Mouse (Mus musculus) neural tube, embryonic 11.5 days (tissue): ENCODE measurements around the gene P2ry13. TPM values are rescaled to one million over a fixed set of nuclear protein-coding genes. Genes with fewer than 3 reads are reported as not detected.
A peak's percentile ranks its signal among the peaks of the same experiment; 100 is the strongest.

Source experiments
- ATAC-seq: fragments of 200-750 bp; cut with Nextera tagmentation; 2 replicates; pipeline ENCODE4 v1.8.0; 2017; ENCODE audit warnings: moderate number of reproducible peaks, mild to moderate bottlenecking, moderate TSS enrichment, moderate library complexity; ENCODE audit not compliant: insufficient read depth, low FRiP score, low TSS enrichment
- DNase-seq: peaks from one replicate; pipeline ENCODE4 v3.0.0-alpha.2; 2015; ENCODE audit warnings: low spot score
- H3K27ac ChIP-seq: fragments of 300-500 bp; sonication (generic); 2 replicates; pipeline ENCODE4 v1.5.1; 2014; ENCODE audit warnings: low read depth, mild to moderate bottlenecking, low read length
- H3K27me3 ChIP-seq: fragments of 300-500 bp; sonication (generic); 2 replicates; pipeline ENCODE4 v1.6.1; 2014; ENCODE audit warnings: mild to moderate bottlenecking, low read length, mixed read lengths; ENCODE audit not compliant: control insufficient read depth, insufficient read depth
- H3K36me3 ChIP-seq: fragments of 300-500 bp; sonication (generic); 2 replicates; pipeline ENCODE4 v1.6.1; 2014; ENCODE audit warnings: mild to moderate bottlenecking, low read length, moderate library complexity, mixed read lengths; ENCODE audit not compliant: control insufficient read depth, insufficient read depth
- H3K4me1 ChIP-seq: fragments of 300-500 bp; sonication (generic); 2 replicates; pipeline ENCODE4 v1.6.1; 2014; ENCODE audit warnings: low read length, mixed read lengths; ENCODE audit not compliant: control insufficient read depth, insufficient read depth
- H3K4me2 ChIP-seq: fragments of 300-500 bp; sonication (generic); 2 replicates; pipeline ENCODE4 v1.6.1; 2014; ENCODE audit warnings: low read depth, mild to moderate bottlenecking, moderate library complexity
- H3K4me3 ChIP-seq: fragments of 300-500 bp; sonication (generic); 2 replicates; pipeline ENCODE4 v1.5.1; 2014; ENCODE audit warnings: low read depth, low read length
- H3K9ac ChIP-seq: fragments of 300-500 bp; sonication (generic); 2 replicates; pipeline ENCODE4 v1.6.1; 2014; ENCODE audit warnings: mild to moderate bottlenecking, low read length
- H3K9me3 ChIP-seq: fragments of 300-500 bp; sonication (generic); 2 replicates; pipeline ENCODE4 v1.6.1; 2016; ENCODE audit warnings: low read length; ENCODE audit not compliant: control insufficient read depth
- WGBS: fragments of 180-500 bp; shearing (Covaris S2); extraction: QIAGEN DNeasy Blood & Tissue Kit; methylation state at CpG from one replicate; pipeline ENCODE4 v1.1.7; 2014; 5-methylcytosine and 5-hydroxymethylcytosine counted together
- polyA plus RNA-seq: library from polyadenylated mRNA; unstranded; fragments of >200 nt; fragmentation: Nextera tagmentation; extraction: Ambion mirVana; gene quantifications from 2 replicates; pipeline ENCODE4 v1.2.1, GENCODE M21; 2014

The P2ry13 gene
- polyA plus RNA-seq, 1 experiment from 2014 or later = 1.4 TPM

DNA sequence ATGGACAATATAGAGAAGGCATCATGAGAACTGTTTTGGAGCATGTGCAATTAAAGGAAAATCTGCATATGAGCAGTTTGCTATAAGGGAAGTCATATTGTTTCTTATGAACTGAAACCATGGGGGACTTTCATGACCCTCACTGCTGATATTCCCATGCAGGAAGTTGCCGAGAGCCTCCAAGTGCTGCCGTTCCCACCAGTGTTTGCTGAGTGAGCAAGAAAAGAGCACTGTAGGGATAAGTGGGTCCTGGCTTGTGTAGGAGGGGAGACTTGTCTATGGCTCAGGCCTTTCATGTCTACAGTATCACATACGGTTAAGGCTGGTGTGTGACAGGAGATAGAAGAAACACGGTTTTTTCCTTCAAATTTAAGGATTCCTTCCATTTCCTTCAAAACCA, 25.0 kb downstream of the P2ry13 start:
- 91% methylated on average over 4 of the region's 4 CpGs for WGBS
- DNase-seq (no peak), ATAC-seq (no peak)
- Histone ChIP-seq H3K4me1 (no peaks in the 10 kb centered on the region), H3K27ac (no peak overlapping the region), H3K36me3 (no peaks in the 10 kb centered on the region), H3K4me2 (no peak overlapping the region), H3K27me3 (no peaks in the 10 kb centered on the region), H3K9me3 (no peaks in the 10 kb centered on the region), H3K9ac (no peak overlapping the region), H3K4me3 (no peak overlapping the region)

DNA sequence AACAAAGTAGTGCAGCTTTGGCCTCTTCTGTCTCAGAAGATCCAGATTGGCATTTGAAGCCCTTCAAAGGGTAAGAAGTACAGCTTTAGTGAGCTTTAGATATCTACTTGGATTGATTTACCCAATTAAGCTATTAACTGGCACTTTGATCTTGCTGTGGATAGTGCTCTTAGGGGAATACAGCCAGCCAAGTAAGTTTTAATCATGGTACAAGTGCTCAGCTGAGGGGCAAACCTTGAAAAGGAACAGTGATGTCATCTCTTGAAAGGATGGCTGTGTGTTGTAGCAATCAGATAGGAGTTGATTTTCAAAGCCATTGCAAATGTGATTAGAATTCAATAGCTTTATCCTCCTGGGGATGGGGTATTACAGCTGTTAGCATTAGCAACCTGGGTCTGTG, 28.6 kb downstream of the P2ry13 start:
- ATAC-seq (no peak), DNase-seq (no peak)
- Histone ChIP-seq H3K36me3 (no peaks in the 10 kb centered on the region), H3K4me1 (no peaks in the 10 kb centered on the region), H3K27ac (no peak overlapping the region), H3K9ac (no peak overlapping the region), H3K27me3 (no peaks in the 10 kb centered on the region), H3K4me3 (no peak overlapping the region), H3K9me3 (no peaks in the 10 kb centered on the region), H3K4me2 (no peak overlapping the region)

DNA sequence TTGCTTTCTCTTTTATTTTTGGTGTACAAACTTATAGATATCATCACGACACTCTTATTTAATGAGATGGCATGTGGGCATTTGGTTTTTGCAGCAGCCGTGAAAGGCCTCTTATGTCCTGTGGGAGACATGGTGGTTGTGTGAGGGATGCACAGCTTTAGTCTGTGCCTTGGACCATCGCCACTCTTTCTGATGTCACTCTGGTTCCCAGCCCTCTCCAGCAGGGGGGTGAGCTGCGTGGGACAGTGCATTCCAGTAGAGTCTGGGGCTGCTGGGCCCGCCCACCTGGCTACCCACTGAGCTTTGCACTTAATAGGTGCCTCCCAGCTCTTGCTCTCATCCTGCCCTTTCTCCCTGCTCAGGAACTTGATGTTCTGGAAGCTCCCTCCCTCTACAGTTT, 29.5 kb downstream of the P2ry13 start:
- Histone ChIP-seq H3K36me3 (no peaks in the 10 kb centered on the region), H3K4me3 (no peak overlapping the region), H3K27ac (no peak overlapping the region), H3K27me3 (no peaks in the 10 kb centered on the region), H3K9ac (no peak overlapping the region), H3K9me3 (no peaks in the 10 kb centered on the region), H3K4me1 (no peaks in the 10 kb centered on the region), H3K4me2 (no peak overlapping the region)
- DNase-seq (no peak), ATAC-seq (no peak)
- 66% methylated on average over 5 of the region's 5 CpGs for WGBS

DNA sequence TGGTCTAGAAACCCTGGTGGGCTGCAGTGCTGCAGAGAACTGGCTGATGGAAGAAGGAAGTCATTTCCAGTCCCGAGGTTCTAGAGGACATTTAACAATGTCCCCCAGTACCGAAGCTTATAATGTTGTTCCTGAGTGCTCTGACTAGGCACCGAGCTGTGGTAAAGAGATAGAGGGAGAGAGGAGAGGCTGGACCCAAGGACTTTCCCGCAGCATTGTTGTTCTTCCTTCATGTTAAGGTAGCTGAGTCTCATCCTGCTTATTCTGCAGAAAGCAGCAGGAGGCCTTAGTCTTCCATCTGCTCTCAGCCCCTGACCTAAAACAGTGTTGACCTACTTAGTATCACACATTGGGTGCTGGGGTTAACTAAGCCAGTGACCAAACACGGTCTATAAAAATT, 33.8 kb downstream of the P2ry13 start:
- no peak overlapping the region for H3K9ac ChIP-seq
- H3K4me1 ChIP-seq = no peaks in the 10 kb centered on the region
- H3K9me3 ChIP-seq = no peaks in the 10 kb centered on the region
- H3K36me3 ChIP-seq = no peaks in the 10 kb centered on the region
- no peak overlapping the region for H3K27ac ChIP-seq
- no peak overlapping the region for H3K4me3 ChIP-seq
- DNase-seq = no peak
- 72% methylated on average over 5 of the region's 5 CpGs for WGBS
- H3K4me2 ChIP-seq = no peak overlapping the region
- no peak for ATAC-seq
- no peaks in the 10 kb centered on the region for H3K27me3 ChIP-seq

DNA sequence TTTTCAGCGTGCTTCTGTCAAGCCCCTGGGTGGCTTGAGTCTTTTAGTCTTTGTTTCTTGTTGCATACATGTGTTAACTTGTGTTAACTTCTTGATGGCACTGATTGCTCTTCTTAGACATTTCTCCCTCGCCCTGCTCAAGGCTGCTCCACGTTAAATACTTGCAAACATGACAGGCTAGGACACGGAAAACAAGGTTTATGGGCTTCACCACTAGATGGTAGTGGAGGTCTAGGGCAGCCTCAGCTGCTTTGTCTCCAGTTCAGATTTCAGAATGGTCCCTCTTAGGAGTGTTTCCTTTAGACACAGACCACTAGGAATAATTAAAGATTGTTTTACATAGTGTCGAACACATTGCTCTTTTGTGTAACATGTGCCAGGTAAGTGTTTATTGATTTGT, 35.4 kb downstream of the P2ry13 start:
- H3K9ac ChIP-seq = no peak overlapping the region
- no peaks in the 10 kb centered on the region for H3K27me3 ChIP-seq
- H3K36me3 ChIP-seq = no peaks in the 10 kb centered on the region
- H3K4me1 ChIP-seq = no peaks in the 10 kb centered on the region
- no peak for ATAC-seq
- no peak overlapping the region for H3K4me2 ChIP-seq
- H3K4me3 ChIP-seq = no peak overlapping the region
- peak; percentile 44 for DNase-seq
- H3K9me3 ChIP-seq = no peaks in the 10 kb centered on the region
- WGBS = 41% methylated on average over 5 of the region's 5 CpGs
- no peak overlapping the region for H3K27ac ChIP-seq

DNA sequence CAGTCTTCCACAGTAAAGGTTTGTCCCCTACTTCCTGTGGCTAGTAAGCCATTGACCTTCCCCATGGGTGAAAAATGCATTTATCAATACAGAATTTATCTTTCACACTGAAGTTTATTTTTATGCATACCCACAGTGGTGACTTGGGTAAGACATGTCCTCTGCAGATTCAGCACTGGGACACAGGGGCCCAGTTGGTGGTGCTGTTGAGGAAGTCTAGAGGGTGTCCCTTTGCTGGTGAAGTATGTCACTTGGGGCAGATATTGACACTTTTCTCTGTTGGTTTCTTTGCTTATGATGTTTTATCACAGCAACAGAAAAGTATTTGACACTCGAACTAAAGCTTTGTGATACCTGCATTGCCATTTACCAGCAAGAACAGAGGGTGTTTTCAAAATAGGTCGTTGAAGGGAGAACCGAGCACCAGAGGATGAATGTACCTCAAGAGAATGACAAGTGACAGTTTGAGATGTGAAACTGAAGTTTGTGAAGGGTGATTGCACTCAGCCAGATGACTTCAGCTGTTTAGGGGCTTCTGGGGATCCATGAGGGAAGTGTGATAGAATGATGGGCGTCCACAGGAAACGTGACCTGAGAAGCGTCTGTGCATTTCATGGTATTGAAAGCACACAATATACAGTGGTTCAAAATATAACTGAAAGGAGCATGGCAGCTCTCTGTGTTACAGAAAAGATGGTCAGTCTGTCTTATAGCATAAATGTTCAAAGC, 36.1 kb downstream of the P2ry13 start:
- no peaks in the 10 kb centered on the region for H3K36me3 ChIP-seq
- H3K4me2 ChIP-seq = no peak overlapping the region
- DNase-seq (no peak), ATAC-seq (no peak)
- 77% methylated on average over 6 of the region's 6 CpGs for WGBS
- no peaks in the 10 kb centered on the region for H3K9me3 ChIP-seq
- no peak overlapping the region for H3K4me3 ChIP-seq
- H3K9ac ChIP-seq = no peak overlapping the region
- H3K27ac ChIP-seq = no peak overlapping the region
- no peaks in the 10 kb centered on the region for H3K27me3 ChIP-seq
- no peaks in the 10 kb centered on the region for H3K4me1 ChIP-seq

DNA sequence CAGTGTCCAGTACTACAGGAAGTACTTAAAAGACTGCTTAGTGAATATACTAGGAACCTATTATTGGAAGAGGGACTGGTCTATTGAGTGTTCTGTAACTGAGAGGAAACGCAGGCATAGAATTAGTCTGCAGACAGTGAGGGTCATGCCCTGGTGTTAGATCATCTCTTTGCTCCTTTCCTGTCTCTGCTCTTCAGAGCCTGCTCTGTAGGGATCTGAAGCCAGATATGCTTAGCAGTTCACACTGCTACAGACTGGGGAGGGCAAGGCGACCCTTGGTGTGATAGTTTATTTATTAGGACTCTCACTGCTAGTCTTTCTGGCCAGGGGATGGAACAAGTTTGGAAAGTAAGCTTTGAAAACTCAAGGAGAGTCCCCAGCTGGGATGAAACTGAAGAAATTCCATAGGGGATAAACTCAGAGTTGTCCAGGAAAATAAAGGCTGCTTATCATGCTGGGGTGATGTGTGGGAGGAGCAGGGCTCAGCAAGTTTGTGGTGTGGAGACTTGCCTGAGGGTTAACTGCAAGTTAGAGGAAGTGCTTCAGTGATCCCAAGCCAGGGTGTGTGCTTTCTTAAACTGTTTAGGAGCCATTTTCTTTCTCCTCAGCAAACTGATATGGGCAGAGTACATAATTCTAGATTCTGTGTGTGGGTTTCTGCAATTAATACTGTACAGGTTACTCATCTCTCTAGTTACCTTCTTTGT, 40.6 kb downstream of the P2ry13 start:
- no peaks in the 10 kb centered on the region for H3K27me3 ChIP-seq

DNA sequence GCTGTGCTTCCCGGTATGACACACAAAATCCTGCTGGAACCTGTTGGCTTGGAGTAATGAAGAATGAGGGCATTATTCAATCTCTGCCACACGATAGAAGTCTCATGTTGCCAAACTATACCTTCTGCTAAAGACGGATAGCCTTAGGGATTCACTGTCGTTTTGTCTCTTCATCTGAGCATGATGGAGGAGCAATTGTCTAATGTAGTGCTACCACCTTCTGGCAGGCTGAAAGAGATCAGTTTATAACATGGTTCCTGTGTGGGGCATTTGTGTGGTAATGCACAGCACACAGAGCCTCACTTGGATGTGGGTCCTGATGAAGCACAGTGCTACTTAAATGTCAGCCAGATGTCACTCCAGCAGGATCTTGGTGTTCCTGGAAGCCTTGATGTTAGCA, 41.5 kb downstream of the P2ry13 start:
- Histone ChIP-seq H3K27me3 (no peaks in the 10 kb centered on the region), H3K4me3 (no peak overlapping the region), H3K36me3 (no peaks in the 10 kb centered on the region), H3K4me2 (no peak overlapping the region), H3K27ac (no peak overlapping the region), H3K9me3 (no peaks in the 10 kb centered on the region), H3K4me1 (no peaks in the 10 kb centered on the region), H3K9ac (no peak overlapping the region)
- DNase-seq (no peak), ATAC-seq (no peak)
- WGBS = 72% methylated on average over 4 of the region's 4 CpGs

More for the DNA sequence above, 40.6 kb downstream of the P2ry13 start:
- Histone ChIP-seq H3K9me3 (no peaks in the 10 kb centered on the region), H3K4me2 (no peak overlapping the region), H3K4me3 (no peak overlapping the region), H3K27ac (no peak overlapping the region), H3K4me1 (no peaks in the 10 kb centered on the region), H3K36me3 (no peaks in the 10 kb centered on the region), H3K9ac (no peak overlapping the region)
- 55% methylated on average over 2 of the region's 2 CpGs for WGBS
- ATAC-seq = no peak
- DNase-seq = no peak

DNA sequence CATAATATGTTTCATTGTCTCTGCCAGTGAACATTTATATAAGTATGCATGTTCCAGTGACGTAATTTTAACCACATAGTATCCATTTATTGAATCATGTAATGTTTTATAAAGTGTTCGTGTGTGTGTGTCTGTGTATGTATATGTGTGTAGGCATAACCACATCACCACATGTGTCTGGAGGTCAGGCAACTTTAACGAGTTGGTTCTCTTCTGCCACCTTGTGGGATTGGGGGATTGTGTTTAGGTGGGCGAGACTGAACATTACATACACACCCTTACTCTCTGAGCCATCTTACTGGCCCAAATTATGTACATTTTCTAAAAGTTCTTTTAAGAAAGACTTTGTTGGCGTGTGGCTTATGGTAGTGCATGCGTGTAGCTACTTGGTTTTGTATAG, 42.2 kb downstream of the P2ry13 start:
- Histone ChIP-seq H3K36me3 (no peaks in the 10 kb centered on the region), H3K4me2 (no peak overlapping the region), H3K4me3 (no peak overlapping the region), H3K27ac (no peak overlapping the region), H3K9ac (no peak overlapping the region), H3K9me3 (no peaks in the 10 kb centered on the region), H3K27me3 (no peaks in the 10 kb centered on the region), H3K4me1 (no peaks in the 10 kb centered on the region)
- ATAC-seq = no peak
- no peak for DNase-seq
- 87% methylated on average over 6 of the region's 6 CpGs for WGBS
